Mouse (Mus musculus) lung, postnatal 4 days (tissue): ENCODE data around the gene Ccdc180.

Experiments
- DNase-seq, 2 experiments: peaks; one replicate each; pipeline ENCODE4 v3.0.0; 2021

The Ccdc180 gene

GRCm38 (mm10) chr4:45890066-45890761, at the start of gene Ccdc180:
Gene Ccdc180 (plus strand): TSS chr4:45890303.
- DNase-seq = peak; percentile 84 to 86

- peak in 1 of 2 experiments; percentile 32 for DNase-seq
Observed at GRCm38 (mm10) chr4:45844355-45844754, 45.7 kb upstream of the Ccdc180 start.

DNA sequence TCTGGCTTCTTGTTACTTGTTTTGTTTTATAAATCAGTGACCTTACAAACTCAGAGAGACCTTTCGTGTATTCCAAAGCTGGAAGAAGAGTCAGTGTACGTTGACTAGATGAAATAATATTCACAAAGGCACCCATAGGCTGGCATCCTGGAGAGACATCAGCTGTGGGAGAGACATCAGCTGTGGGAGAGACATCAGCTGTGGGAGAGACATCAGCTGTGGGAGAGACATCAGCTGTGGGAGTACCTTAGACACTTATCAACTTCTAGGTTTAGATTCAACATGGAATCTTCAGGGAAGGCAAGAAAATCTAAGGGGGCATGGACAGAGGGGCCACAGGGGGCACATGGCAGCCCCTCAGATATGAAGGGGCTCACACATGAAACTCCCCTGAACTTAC, 43.8 kb upstream of the Ccdc180 start:
- DNase-seq = no peak

DNA sequence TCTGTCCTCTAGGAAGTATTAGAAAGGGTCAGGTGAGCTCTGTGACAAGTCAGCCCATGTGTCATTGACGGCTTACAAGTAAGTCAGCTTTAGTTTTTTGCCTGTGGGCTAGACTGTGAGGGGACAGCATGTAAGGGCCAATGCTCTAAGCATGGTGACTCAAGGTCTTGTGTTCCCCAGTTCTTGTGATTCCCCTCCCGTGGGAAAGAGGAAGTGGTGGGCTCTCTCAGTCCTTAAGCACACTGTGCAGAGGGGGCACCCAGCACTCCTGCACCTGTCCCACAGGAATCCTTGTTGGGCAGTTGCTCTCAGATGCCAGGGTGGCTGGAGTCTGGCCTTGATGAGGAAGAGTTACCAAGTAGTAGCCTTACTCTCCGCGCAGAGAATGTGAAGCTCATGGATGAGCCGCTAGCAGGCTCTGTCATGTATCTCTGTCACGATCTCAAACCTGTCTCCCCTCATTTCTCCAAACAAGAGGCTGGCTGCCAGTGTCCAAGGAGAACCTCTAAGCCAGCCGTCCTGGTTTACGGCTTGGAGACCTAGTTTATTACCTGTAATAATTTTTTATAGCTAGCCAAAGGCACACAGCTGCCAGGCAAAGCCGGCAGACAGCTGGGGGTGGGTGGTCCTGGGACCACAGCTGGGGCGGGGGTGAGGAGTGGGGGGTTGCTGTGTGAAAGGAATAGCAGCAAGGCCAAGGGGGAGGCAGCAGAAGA, 41.8 kb upstream of the Ccdc180 start, which contains the start of gene Stra6l:
Gene Stra6l, plus strand, starts transcription at position 556 of the 716 bp plus-strand sequence.
- DNase-seq = no peak

GRCm38 (mm10) chr4:45848825-45849156, 41.3 kb upstream of the Ccdc180 start:
- no peak for DNase-seq

DNA sequence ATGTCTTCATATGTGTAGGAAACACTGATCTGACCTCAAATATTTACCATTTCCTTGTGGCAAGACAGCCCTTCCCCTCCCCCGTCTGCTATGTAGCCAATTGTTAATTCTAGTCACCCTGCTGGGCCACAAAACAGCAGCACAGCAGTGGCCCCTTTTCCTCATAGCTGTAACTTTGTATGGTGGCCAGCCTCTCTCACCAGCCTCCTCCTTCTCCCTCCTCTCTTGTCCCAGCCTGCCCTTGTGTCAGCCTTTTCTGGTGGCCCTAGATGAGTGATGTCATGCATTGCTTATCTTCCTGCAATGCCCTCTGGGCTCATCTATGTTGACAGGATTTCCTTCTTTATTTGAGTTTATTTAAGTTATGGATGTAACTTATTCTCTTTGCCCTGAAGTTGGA, 40.7 kb upstream of the Ccdc180 start:
- DNase-seq = no peak

DNA sequence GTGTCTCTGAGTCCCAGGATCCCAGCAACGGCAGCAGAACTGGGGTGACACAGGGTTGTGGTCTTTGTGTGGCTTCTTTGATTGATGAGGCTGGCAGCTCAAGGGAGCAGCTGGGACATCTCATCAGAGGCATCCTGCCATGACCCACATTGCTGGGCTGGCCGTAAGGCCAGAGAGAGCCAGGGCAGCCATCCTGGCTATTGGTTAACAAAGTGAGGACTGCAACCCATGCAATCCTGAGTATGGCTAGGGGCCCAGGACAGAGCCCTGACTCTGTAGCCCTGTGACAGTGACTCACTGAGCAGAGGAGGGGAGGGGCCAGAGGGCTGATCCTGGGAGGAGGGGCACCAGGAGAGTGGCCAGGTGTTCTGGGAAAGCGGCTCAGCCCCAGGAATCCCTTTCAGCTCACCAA, 38.5 kb upstream of the Ccdc180 start:
- peak in 1 of 2 experiments; percentile 53 for DNase-seq

DNA sequence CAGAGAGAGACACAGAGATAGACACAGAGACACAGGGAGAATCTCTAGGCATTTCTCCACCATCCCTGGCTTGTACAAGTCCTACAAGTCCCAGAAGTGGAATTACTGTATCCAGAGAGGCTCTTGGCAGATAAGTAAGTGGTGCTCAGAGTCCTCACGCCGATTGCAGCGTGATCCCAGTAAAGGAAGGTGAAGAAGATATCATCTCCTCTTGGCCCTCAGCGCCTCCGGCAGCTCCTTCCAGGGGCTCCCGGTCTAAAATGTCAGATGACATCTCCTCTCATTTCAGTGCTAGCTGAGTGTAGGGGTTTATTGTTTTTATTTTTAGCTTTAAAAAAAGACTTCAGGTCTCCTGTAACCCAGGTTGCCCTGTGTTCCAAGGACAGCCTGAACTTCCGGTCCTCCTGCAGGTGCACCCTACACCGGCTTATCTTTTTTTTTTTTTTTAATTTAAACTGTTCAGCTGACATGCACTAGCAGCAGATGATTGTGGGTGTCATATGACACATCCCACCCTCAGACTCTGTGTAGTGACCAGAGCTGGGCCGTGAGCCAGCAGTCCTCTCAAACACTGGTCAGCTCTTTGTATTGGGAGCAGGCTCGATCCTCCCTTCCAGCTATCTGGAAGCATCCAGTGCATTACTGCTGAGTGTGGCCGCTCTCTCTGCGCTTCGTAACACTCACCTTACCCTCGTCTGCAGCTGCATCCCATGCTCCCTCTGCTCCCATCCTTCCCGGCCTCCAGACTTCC, 36.4 kb upstream of the Ccdc180 start:
- DNase-seq = peak; percentile 18 to 55

GRCm38 (mm10) chr4:45855803-45856424, 34.2 kb upstream of the Ccdc180 start:
- peak; percentile 62 to 83 for DNase-seq

DNA sequence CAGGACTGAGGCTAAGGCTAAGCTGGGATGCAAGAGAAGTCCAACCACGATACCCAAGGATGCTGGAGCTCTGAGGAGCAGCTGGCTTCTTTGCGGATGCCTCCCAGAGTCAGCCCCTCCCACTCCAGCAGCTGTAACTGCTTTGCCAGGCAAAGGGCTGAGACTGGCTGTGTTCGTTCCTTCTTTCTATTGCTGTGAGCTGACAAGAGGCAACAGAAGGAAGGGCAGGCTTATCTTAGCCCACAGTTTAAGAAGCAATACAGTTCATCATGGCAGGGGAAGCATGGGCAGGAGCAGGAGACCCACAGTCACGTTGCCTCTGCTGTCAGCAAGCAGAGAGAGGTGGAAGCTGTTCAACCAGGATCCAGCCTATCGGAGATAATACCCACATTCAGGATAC, 28.9 kb upstream of the Ccdc180 start:
- DNase-seq = no peak

GRCm38 (mm10) chr4:45867416-45867815, 22.7 kb upstream of the Ccdc180 start:
- DNase-seq = no peak

DNA sequence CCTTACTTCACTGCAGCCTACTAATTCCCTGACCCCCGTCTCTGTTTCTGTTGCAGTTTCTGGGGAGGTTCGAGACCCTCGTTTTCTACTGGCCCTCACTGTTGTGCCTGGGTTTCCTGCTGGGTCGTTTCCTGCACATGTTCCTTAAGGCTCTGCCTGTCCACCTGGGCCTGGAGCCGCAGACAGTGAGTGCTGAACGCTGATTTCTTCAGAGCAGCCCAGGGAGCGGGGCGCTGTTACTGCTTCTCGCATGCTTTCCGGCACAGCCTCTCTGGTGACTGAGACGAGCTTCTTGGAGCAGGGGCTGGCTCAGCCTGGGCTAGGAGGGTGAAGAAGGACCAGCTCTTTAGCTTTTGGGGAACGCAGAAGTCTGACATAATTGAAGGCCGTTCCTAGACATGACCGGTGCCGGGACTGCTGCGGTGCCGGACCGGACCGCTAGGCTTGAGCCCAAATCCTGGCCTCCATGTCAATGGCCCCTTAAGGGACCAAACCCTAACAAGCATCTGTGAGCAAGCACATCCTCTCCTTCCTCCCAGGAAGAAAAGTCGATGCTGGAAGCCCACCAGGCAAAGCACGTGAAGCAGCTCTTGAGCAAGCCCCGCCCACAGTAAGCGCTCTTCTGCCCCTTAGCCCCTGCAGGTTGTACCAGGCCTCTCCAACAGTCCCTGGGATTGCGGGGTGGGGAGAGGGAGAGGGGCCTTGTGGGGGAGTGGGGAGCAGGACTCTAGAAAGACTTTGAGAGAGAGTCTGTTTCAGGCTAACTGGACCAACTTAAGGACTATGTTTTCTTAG, 20.9 kb upstream of the Ccdc180 start:
- no peak for DNase-seq

DNA sequence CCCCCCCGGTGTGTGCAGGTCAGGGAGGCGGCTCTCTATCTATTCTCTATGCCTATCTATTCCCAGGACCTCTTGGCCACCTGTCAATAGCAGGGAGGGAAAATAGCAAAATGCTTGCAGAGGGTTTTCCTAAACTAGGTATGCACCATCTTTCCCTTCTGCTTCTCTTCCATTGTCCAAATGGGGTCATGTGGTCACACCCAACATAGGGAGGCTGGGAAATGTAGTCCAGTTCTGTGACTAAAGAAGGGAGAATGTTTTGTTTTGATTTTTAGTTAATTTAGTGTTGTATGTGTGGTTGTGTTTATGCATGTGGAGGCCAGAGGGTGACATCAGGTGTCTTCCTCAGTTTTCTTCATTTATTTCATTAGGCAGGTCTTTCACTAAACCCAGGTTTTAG, 18.0 kb upstream of the Ccdc180 start:
- DNase-seq = no peak

DNA sequence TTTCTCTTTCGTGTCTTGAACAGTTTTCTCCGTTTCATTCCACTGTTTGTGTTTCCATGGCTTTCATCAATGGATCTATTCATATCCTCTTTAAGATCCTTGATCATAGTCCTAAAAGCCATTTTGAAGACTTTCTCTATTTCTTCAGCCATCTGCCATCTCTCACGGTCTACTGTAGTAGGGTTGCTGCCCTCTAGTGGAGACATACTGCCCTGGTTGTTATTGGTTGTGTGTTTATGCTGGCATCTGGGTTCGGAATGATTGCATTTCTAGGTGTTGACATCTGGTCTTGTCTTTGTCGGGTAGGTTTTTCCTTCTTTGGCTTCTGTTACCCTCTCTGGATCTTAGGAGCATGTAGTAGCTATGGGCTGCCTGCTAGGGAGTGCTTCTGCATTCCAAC, 11.2 kb upstream of the Ccdc180 start:
- peak in 1 of 2 experiments; percentile 27 for DNase-seq

- DNase-seq = no peak
Observed at GRCm38 (mm10) chr4:45882521-45882920, 7.6 kb upstream of the Ccdc180 start.

- no peak for DNase-seq
Observed at GRCm38 (mm10) chr4:45883250-45883649, 6.9 kb upstream of the Ccdc180 start.

GRCm38 (mm10) chr4:45889487-45889886, 616 bp upstream of the Ccdc180 start:
- no peak for DNase-seq

- no peak for DNase-seq
Observed at GRCm38 (mm10) chr4:45896425-45897081, 6.5 kb downstream of the Ccdc180 start.

GRCm38 (mm10) chr4:45898413-45898812, 8.3 kb downstream of the Ccdc180 start:
- no peak for DNase-seq

GRCm38 (mm10) chr4:45909256-45909655, 19.2 kb downstream of the Ccdc180 start:
- no peak for DNase-seq

GRCm38 (mm10) chr4:45909924-45910323, 19.8 kb downstream of the Ccdc180 start:
- no peak for DNase-seq

DNA sequence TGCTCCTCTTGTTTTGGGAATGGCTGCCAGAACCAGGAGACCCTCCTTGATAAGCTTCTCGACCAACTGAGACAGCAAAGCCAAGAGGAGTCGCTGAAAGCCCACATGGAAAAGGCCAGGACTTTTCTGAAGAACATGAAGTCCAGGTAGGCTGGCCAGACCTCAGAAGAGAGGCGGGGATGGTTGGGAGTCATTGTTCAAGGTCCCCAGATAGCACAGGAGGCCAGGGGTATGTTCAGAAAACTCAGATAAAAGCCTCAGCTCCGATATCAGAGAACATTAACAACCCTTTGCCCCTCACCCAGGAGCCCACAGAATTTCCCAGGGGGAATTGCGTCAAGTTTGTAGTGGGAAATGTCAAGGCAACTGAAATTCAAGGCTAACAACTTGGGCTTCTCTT, 21.2 kb downstream of the Ccdc180 start:
- no peak for DNase-seq
